Mouse (Mus musculus) hindbrain, embryonic 16.5 days (tissue): ENCODE results near the gene Slx4ip. TPM values are rescaled to one million over a fixed set of nuclear protein-coding genes. Genes with fewer than 3 reads are reported as not detected.

Source experiments
- ATAC-seq: fragments of 200-750 bp; cut with Nextera tagmentation; 2 replicates; pipeline ENCODE4 v1.8.0; 2017; ENCODE audit warnings: moderate TSS enrichment, moderate library complexity
- H3K27ac ChIP-seq: fragments of 300-500 bp; sonication (generic); 2 replicates; pipeline ENCODE4 v1.5.1; 2014; ENCODE audit warnings: low read depth, mild to moderate bottlenecking, control low read depth, low read length, moderate library complexity
- H3K27me3 ChIP-seq: fragments of 300-500 bp; sonication (generic); replicated peaks from 2 replicates; pipeline ENCODE4 v1.6.1; 2014; ENCODE audit warnings: low read length; ENCODE audit not compliant: control insufficient read depth, insufficient read depth
- H3K36me3 ChIP-seq: fragments of 300-500 bp; sonication (generic); 2 replicates; pipeline ENCODE4 v1.6.1; 2014; ENCODE audit warnings: mild to moderate bottlenecking, low read length, moderate library complexity, mixed read lengths; ENCODE audit not compliant: control insufficient read depth, insufficient read depth
- H3K4me1 ChIP-seq: fragments of 300-500 bp; sonication (generic); 2 replicates; pipeline ENCODE4 v1.6.1; 2014; ENCODE audit warnings: low read depth, low read length; ENCODE audit not compliant: control insufficient read depth, insufficient read depth
- H3K4me2 ChIP-seq: fragments of 300-500 bp; sonication (generic); 2 replicates; pipeline ENCODE4 v1.6.1; 2014; ENCODE audit warnings: mild to moderate bottlenecking, low read length, control low read depth, moderate library complexity
- H3K4me3 ChIP-seq: fragments of 300-500 bp; sonication (generic); 2 replicates; pipeline ENCODE4 v1.5.1; 2014; ENCODE audit warnings: mild to moderate bottlenecking, low read length, control low read depth, moderate library complexity
- H3K9ac ChIP-seq: fragments of 300-500 bp; sonication (generic); 2 replicates; pipeline ENCODE4 v1.6.1; 2014; ENCODE audit warnings: low read depth, mild to moderate bottlenecking, control low read depth, low read length, moderate library complexity
- H3K9me3 ChIP-seq: fragments of 300-500 bp; sonication (generic); 2 replicates; pipeline ENCODE4 v1.6.1; 2014; ENCODE audit warnings: mild to moderate bottlenecking, low read length, moderate library complexity; ENCODE audit not compliant: control insufficient read depth
- WGBS: fragments of 180-500 bp; shearing (Covaris S2); extraction: QIAGEN DNeasy Blood & Tissue Kit; methylation state at CpG from one replicate; pipeline ENCODE4 v1.1.7; 2014; 5-methylcytosine and 5-hydroxymethylcytosine counted together
- polyA plus RNA-seq: library from polyadenylated mRNA; unstranded; fragments of >200 nt; fragmentation: Nextera tagmentation; extraction: Ambion mirVana; gene quantifications from 2 replicates; pipeline ENCODE4 v1.2.1, GENCODE M21; 2015

The Slx4ip gene
- polyA plus RNA-seq, 1 experiment from 2014 or later = 10.6 TPM

GRCm38 (mm10) chr2:137099211-137099734 is 208.3 kb downstream of the Slx4ip start:
- no peak overlapping the region for H3K9ac ChIP-seq
- H3K27me3 ChIP-seq = no peaks in the 10 kb centered on the region
- WGBS = 27% methylated on average over 6 of the region's 6 CpGs
- H3K4me1 ChIP-seq = 0 out of 2 replicates have a peak, but pooled peaks cover 4% of the 10 kb centered on the region
- ATAC-seq = no peak
- H3K27ac ChIP-seq = no peak overlapping the region
- H3K9me3 ChIP-seq = no peaks in the 10 kb centered on the region
- H3K4me2 ChIP-seq = no peak overlapping the region
- H3K36me3 ChIP-seq = no peaks in the 10 kb centered on the region
- H3K4me3 ChIP-seq = no peak overlapping the region

DNA sequence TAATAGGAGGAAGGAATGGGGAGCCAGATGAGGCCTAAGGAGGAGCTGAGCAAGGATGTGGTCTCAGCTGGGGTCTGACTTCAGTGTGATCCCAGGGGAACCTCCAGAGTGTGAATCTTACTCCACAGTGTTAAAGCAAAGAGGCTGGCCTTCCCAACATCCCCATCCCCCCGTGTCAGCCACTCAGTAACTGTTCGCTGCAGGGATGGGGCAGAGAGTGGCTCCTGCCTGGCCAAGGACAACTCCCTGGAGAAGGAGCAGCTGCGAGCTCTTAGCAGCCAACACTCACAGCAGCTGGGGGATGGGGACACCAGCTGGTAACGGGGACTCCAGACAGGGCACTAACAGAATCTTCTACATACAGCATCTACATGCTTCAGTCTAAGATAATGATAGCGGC is 210.1 kb downstream of the Slx4ip start:
- no peak overlapping the region for H3K4me2 ChIP-seq
- H3K27me3 ChIP-seq = no peaks in the 10 kb centered on the region
- no peaks in the 10 kb centered on the region for H3K36me3 ChIP-seq
- H3K4me3 ChIP-seq = no peak overlapping the region
- ATAC-seq = peak; percentile 56
- H3K9me3 ChIP-seq = no peaks in the 10 kb centered on the region
- H3K9ac ChIP-seq = no peak overlapping the region
- 18% methylated on average over 5 of the region's 5 CpGs for WGBS
- 0 out of 2 replicates have a peak, but pooled peaks cover 4% of the 10 kb centered on the region for H3K4me1 ChIP-seq
- no peak overlapping the region for H3K27ac ChIP-seq

DNA sequence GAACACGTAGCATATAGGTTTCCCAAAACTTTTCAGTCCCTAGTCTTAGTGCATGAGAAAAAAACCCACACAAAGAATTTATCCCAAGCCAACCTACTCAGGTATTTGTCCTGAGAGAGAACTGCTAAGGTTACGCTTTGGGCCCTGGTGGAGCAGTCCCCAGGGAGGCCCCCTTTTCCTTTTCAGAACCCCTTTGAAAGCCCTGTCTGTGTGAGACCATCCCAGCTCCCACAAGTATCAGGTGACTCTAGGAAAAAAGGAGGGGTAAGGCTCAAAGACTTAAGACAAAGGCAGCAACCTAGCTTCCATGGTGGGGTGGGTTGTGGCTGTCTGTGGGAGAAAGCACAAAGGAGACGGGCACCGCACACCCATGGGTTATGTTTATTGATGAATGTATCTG is 216.2 kb downstream of the Slx4ip start:
- Histone ChIP-seq H3K36me3 (no peaks in the 10 kb centered on the region), H3K4me1 (peaks cover 21% of the 10 kb centered on the region), H3K27ac (no peak overlapping the region), H3K4me3 (no peak overlapping the region), H3K9me3 (no peaks in the 10 kb centered on the region), H3K4me2 (no peak overlapping the region), H3K9ac (no peak overlapping the region), H3K27me3 (no peaks in the 10 kb centered on the region)
- 62% methylated on average over 4 of the region's 4 CpGs for WGBS
- no peak for ATAC-seq

- Histone ChIP-seq H3K4me1 (peaks cover 21% of the 10 kb centered on the region), H3K27me3 (no peaks in the 10 kb centered on the region), H3K4me2 (no peak overlapping the region), H3K36me3 (no peaks in the 10 kb centered on the region), H3K9ac (no peak overlapping the region), H3K9me3 (no peaks in the 10 kb centered on the region), H3K27ac (no peak overlapping the region), H3K4me3 (no peak overlapping the region)
- 63% methylated on average over 8 of the region's 8 CpGs for WGBS
- ATAC-seq = no peak
These were observed 216.9 kb downstream of the Slx4ip start for GRCm38 (mm10) chr2:137107946-137108345.

- ATAC-seq = peak; percentile 82
- Histone ChIP-seq H3K27ac (no peak overlapping the region), H3K4me2 (0 out of 2 replicates have a peak overlapping the region, but pooled peaks have one; percentile 16), H3K4me3 (no peak overlapping the region), H3K9me3 (no peaks in the 10 kb centered on the region), H3K27me3 (no peaks in the 10 kb centered on the region), H3K36me3 (no peaks in the 10 kb centered on the region), H3K9ac (no peak overlapping the region), H3K4me1 (peaks cover 30% of the 10 kb centered on the region)
- 17% methylated on average over 15 of the region's 15 CpGs for WGBS
These were observed 218.5 kb downstream of the Slx4ip start for GRCm38 (mm10) chr2:137109321-137110213.

- peaks cover 38% of the 10 kb centered on the region for H3K4me1 ChIP-seq
- ATAC-seq = no peak
- no peak overlapping the region for H3K4me3 ChIP-seq
- H3K27ac ChIP-seq = peak overlapping the region; percentile 62
- H3K4me2 ChIP-seq = no peak overlapping the region
- H3K9ac ChIP-seq = no peak overlapping the region
- H3K27me3 ChIP-seq = no peaks in the 10 kb centered on the region
- H3K9me3 ChIP-seq = no peaks in the 10 kb centered on the region
- no peaks in the 10 kb centered on the region for H3K36me3 ChIP-seq
- 15% methylated on average over 4 of the region's 4 CpGs for WGBS
These were observed 219.3 kb downstream of the Slx4ip start for GRCm38 (mm10) chr2:137110214-137110898.

- Histone ChIP-seq H3K27ac (peak overlapping the region; percentile 41; the same call in 1 of the 2 replicates), H3K4me3 (peak overlapping the region; percentile 75), H3K9me3 (no peaks in the 10 kb centered on the region), H3K36me3 (no peaks in the 10 kb centered on the region), H3K27me3 (peaks cover 2% of the 10 kb centered on the region), H3K4me1 (peaks cover 39% of the 10 kb centered on the region), H3K9ac (peak overlapping the region; percentile 74; the same call in 1 of the 2 replicates), H3K4me2 (peak overlapping the region; percentile 97)
- ATAC-seq = no peak
- WGBS = 5% methylated on average over 12 of the region's 12 CpGs
These were observed 222.5 kb downstream of the Slx4ip start for GRCm38 (mm10) chr2:137113288-137114061.

GRCm38 (mm10) chr2:137114248-137115096 is 223.5 kb downstream of the Slx4ip start:
- Histone ChIP-seq H3K4me1 (peaks cover 35% of the 10 kb centered on the region), H3K9me3 (no peaks in the 10 kb centered on the region), H3K36me3 (no peaks in the 10 kb centered on the region), H3K27me3 (peaks cover 4% of the 10 kb centered on the region), H3K4me2 (peak overlapping the region; percentile 97), H3K4me3 (peak overlapping the region; percentile 75), H3K27ac (peak overlapping the region; percentile 82), H3K9ac (peak overlapping the region; percentile 74)
- peak; percentile 62 for ATAC-seq
- under 1% methylated on average over 51 of the region's 51 CpGs for WGBS
